Mouse (Mus musculus) layer of hippocampus, adult 2 months (tissue): Measurements from ENCODE around the gene Ubr7. TPM values are rescaled to one million over a fixed set of nuclear protein-coding genes. Genes with fewer than 3 reads are reported as not detected.

Experiments used
- DNase-seq, 2 experiments: peaks; one replicate each; pipeline ENCODE4 v3.0.0; 2022; ENCODE audit warnings: low spot score in 2 of 2
- H3K27ac ChIP-seq: fragments of 200-600 bp; 2 replicates; pipeline ENCODE4 v1.8.1; 2022
- H3K4me3 ChIP-seq: fragments of 200-600 bp; 2 replicates; pipeline ENCODE4 v1.8.1; 2022; ENCODE audit warnings: mild to moderate bottlenecking
- CTCF ChIP-seq: fragments of 200-600 bp; conservative IDR thresholded peaks from 2 replicates; pipeline ENCODE4 v1.8.1; 2022; ENCODE audit warnings: antibody characterized with exemption, mild to moderate bottlenecking, moderate library complexity
- total RNA-seq, 2 experiments: library from RNA; stranded (reverse); gene quantifications; 2 replicates each; pipeline ENCODE4 v1.2.3; 2021

The Ubr7 gene
- total RNA-seq, 2 experiments from 2014 or later: 29.8 to 31.3 TPM

DNA sequence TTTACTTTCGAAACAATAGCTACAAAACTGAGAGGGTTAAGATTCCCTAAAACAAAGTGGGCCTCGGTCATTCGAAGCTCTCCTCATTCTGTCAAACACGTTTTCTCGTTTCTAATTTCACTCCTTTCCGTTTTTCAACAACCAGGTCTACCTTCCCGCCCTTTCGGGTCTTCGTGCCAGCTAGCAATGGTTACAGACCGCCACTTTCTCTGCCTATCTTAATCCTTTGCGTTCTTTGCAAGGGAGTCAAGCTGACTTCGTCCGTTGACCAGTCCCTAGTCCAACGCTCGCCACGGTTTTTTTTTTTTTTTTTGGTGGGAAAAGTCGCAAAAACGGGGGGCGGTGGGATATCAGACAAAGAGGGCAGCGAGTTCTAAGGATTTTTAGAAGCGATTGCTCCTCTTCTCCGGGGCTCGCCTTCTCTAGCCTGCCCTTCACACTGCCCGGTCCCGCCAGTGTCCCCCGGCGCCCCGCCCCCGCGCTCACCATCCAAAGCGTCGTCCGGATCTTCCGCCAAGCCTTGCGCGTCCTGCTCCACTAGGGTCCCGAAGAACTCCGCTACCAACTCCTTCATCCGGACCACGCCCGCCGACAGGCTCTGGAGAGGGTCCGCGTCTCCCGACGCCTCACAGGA is 595 bp upstream of the Ubr7 start:
- H3K4me3 ChIP-seq: peak overlapping the region; percentile 80
- no peak for DNase-seq
- no peak for TF ChIP-seq CTCF
- H3K27ac ChIP-seq: peak overlapping the region; percentile 89

DNA sequence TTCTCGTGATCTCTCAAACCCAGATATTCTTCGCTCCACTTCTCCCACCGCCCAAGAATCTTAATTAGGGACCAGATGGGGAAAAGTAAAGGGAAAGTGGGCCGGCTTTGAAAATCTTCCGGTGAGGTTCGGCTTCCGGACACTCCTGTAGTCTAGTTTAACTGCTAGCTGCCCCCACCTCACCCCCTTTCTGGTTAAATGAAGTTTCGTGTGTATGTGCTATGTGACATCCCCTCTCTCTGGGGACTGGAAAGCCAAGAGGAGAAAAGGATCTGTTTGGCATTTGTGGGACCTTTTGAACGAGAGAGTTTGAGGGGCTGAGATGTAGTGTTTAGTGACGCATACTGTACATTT is 613 bp downstream of the Ubr7 start, which contains the start of gene Gm20604:
TSS of gene Gm20604 (minus strand) at position 270 of the 354 bp plus-strand sequence.
- TF ChIP-seq CTCF: no peak
- peak within 1 kb of the TSS; percentile 92 for H3K27ac ChIP-seq
- H3K4me3 ChIP-seq: peak within 1 kb of the TSS; percentile 80
- peak in 1 of 2 experiments; percentile 33 for DNase-seq

DNA sequence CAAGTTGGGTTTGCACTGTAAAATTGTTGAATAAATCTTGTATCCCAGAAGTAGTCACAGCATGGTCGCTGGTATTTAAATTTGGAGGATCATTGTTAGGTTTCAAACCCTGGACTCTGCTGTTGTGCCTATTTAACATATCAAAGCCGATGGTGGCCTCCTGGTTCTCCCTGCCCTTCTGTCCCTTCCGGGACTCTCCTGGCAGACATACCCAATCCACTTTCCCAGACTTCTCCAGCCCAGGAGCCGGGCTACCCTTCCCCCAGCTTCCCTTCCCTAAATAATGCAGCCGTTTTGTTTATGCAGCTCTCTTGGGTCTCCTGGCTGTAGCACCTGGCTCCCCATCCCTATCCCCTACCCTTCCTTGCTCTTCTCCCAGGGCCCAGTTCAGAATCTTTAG is 1.2 kb downstream of the Ubr7 start:
- no peak for TF ChIP-seq CTCF
- Histone ChIP-seq H3K27ac (peak overlapping the region; percentile 92), H3K4me3 (peak overlapping the region; percentile 80)
- DNase-seq: no peak

DNA sequence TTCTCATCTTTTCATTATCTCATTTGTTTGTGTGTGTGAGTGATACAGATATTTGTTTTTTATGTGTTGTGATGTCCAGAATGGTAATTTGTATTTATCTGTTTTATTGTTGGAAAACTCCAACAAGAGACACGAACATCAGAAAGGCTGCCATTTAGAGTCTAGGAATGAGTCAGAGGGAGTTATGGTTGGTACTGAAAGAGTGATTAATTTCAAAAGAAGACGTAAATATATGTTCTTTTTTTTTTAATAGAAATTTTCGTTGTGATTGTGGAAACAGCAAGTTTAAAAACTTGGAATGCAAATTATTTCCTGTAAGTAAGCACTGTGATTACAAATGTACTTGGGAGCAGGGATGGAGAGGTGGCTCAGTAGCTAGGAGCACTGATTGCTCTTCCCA is 3.9 kb downstream of the Ubr7 start:
- no peak overlapping the region for H3K27ac ChIP-seq

DNA sequence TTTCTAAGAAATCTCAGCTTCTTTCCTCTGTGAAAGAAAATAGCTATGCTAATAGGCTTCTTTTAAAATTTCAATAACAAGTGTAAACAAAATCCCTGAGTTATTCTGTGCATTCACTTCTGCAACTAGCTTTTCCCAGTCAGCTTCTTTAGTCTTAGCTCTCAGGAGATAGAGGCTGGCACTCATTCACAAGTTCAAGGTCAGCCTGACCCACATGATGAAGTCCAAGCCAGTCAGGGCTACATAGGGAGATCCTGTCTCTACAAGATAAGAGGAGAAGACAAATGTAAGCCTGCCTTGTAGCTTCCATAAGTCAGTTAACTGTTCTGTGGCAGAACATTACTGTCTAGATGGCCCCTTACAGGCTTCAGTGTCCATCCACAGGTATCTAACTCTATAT is 5.9 kb downstream of the Ubr7 start:
- no peak for DNase-seq
- no peak for TF ChIP-seq CTCF
- no peak overlapping the region for H3K27ac ChIP-seq
- H3K4me3 ChIP-seq: no peak overlapping the region

More for the DNA sequence above, 3.9 kb downstream of the Ubr7 start:
- no peak for TF ChIP-seq CTCF
- H3K4me3 ChIP-seq: no peak overlapping the region
- no peak for DNase-seq

DNA sequence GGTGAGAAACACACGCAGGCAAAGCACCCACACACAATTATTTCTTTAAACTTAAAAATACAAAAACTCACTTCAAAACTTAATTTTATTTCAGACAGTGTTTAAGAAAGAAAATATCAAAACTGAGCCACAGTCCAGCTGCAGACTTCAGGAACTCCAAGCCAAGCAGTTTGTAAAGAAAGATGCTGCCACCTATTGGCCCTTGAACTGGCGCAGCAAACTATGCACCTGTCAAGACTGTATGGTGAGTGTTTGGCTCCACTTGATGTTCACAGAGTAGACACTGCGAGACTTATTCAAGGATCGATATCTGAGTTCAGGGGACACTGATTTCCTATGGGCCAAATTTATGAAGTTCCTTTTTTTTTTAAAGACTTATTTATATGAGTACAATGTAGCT is 11.2 kb downstream of the Ubr7 start:
- peak; percentile 53 for TF ChIP-seq CTCF
- no peak for DNase-seq
- no peak overlapping the region for H3K4me3 ChIP-seq
- no peak overlapping the region for H3K27ac ChIP-seq

DNA sequence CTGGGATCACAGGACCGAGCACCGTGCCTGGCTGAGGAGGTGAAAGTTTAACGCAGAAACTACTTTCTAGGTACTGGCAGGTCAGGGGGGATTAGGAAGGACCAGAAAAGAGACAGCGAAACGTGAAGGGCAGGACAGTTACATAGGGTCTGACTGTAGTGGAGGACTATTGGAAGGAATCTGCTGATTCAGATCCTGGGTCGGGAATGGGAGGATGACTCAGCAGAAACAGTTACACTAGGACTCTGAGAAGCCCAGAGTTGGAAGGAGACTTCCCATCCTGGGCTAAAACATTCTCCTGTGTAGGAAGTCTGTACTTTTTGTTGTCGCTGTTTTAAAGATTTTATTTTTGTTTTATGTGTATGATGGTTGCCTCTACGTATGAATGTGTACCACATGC is 13.8 kb downstream of the Ubr7 start:
- DNase-seq: no peak
- no peak overlapping the region for H3K4me3 ChIP-seq
- no peak for TF ChIP-seq CTCF

DNA sequence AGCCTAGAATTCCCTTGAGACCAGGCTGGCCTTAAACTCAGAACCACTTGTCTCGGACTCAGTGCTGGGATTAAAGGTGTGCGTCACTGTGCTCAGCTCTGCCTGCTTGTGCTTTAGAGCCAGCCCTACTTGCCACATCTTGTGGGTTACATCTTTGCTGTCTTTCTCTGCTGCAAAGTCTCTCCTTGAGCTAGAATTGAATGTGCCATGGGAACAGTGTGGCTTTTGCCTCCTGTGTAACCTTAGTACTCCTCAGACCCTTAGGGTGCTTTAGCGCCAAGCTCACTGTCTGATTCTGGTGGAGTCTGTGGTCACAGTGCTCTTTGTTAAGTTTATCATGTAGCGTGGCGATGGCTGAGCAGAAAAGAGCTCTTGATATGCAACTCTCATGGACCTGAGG is 14.9 kb downstream of the Ubr7 start:
- Histone ChIP-seq H3K4me3 (no peak overlapping the region), H3K27ac (no peak overlapping the region)
- no peak for DNase-seq
- TF ChIP-seq CTCF: no peak

More for the DNA sequence above, 13.8 kb downstream of the Ubr7 start:
- H3K27ac ChIP-seq: no peak overlapping the region

DNA sequence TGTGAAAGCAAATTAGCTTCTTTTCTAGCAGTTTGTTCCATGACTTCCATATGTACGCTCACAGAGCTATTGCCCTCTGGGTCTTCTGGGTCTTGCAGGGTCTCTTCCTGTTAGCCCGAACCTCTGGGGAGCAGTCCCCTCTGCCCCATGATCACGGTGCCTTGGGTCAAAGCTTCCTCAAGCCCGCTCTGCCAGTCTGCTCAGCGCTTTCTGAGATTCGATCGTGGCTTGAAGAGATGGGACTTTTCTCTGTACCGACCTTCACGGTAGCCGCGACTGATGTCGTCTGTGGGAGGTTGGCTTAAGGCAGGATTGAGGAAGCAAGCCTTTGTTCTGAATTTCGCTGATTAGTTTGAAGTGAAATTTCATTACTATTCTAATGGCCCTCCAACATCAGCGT is 18.3 kb downstream of the Ubr7 start:
- Histone ChIP-seq H3K4me3 (no peak overlapping the region), H3K27ac (no peak overlapping the region)
- DNase-seq: no peak
- no peak for TF ChIP-seq CTCF

DNA sequence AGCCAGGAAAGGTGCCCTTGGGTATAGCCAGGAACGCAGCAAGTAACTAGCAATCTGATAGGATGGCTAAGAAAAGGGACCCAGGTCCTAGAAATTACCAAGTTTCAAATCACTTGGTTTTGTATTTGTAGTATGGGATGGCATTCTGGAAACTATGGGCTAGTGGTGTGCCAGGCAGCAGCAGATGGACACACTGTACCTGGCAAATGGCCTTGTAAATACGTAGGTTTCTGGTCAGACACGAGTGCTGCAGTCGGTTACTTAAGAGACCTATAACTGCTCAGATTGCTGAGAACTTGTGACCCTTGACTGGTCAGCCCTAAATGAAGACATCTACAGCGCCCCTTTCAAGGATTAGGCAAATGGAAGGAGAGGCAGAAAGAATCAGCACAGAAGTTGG is 20.4 kb downstream of the Ubr7 start:
- TF ChIP-seq CTCF: no peak
- DNase-seq: no peak
- Histone ChIP-seq H3K27ac (no peak overlapping the region), H3K4me3 (no peak overlapping the region)

DNA sequence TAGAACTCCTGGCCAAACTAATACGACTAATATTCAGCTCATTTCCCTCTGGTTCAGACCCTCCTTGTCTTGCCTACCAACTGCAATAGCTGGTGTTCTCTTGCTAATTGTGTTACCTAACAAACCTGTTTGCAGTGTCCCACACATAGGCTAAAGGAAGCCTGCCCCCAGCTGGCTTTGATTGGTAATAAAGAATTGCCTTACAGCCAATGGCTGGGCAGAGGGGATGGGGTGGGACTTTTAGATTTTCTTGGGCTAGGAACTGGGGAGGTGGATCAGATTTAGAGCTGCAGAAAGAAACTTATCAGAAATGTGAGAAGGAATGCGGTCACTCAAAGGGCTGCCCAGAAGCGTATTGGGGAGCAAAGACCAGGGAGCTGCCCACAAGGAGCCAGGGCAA is 21.7 kb downstream of the Ubr7 start:
- DNase-seq: no peak
- Histone ChIP-seq H3K4me3 (no peak overlapping the region), H3K27ac (no peak overlapping the region)
- peak; percentile 53 for TF ChIP-seq CTCF

DNA sequence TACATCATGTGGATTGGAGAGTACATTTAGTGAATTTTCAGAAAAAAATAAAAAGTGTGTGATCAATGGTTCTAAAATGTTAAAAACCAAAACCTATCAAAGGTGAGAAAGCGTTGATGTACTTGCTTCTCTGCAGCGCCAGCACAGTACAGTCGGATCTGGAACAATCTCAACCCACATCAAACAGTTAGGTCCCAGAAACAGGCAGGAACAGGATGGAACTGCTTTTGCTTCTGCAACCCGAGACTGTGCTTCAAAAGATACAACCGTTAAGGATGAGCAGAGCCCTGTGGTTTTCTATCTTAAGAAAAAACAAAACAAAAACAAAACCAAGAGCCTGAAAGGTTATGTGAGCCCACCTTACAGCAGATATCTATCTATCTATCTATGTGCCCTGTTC is 25.1 kb downstream of the Ubr7 start:
- Histone ChIP-seq H3K4me3 (no peak overlapping the region), H3K27ac (no peak overlapping the region)
- no peak for TF ChIP-seq CTCF
- no peak for DNase-seq

DNA sequence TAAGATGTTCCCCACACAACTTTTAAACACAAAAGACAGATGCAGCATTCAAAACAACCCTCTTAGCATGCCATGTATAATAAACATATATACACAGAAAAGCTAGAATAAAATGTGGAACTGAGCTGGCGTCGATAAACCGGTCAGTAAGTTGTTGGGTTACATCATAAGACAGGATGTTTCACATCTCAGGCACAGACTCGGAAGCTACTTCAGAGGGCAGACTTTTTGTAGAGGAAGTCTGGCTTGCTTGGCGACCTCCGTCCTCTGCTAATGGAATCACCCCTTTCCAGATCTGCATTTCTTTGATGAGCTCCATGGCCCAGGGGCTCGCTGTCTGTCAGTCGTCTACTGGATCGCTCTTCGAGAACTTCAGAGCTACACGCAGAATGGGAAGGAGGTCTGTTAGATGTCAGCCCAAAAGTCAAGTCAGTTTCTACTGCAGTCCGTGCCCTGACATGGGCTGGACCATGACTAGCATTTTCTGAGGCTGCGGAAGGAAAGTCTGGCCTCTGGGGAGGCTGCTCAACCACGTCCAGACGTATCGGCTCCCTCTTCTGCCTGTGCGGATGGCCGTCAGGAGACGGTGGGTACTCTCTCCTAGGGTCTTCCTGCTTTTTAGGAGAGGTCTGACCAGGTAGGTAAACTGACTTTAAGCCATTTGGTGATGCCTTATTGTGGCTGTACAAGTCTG is 27.3 kb downstream of the Ubr7 start:
- DNase-seq: no peak
- Histone ChIP-seq H3K27ac (peak overlapping the region; percentile 65; the same call in 1 of the 2 replicates), H3K4me3 (no peak overlapping the region)
- TF ChIP-seq CTCF: no peak

DNA sequence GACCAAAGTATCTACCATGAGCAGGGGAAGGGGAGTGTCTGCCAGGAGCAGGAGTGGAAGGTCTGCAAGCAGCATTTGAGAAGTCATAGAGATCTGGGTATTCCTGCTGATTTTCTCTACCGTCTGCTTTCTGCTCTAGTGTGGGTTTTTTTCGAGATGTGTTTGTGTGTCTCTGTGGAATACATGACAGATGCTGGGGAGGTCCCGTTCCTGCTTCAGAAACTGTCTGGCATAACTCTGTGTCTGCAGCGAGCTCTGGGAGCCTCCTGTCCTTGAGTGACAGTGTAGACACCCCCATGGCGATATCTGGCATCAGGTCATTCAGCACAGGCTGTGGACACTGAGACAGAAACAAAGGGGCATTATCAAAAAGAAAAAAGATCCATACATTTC is 27.8 kb downstream of the Ubr7 start:
- Histone ChIP-seq H3K27ac (peak overlapping the region; percentile 65; the same call in 1 of the 2 replicates), H3K4me3 (no peak overlapping the region)
- TF ChIP-seq CTCF: no peak
- peak; percentile 37 to 59 for DNase-seq
